Mouse (Mus musculus) embryonic facial prominence, embryonic 11.5 days (tissue): ENCODE measurements around the gene L3mbtl4. TPM values are rescaled to one million over a fixed set of nuclear protein-coding genes. Genes with fewer than 3 reads are reported as not detected.
"Not testable (repeated sequence)": the region's sequence is repeated elsewhere in the genome, so short reads cannot be mapped to it uniquely, and the experiment has no call there.

ENCODE experiments used
- ATAC-seq: fragments of 200-750 bp; cut with Nextera tagmentation; replicated peaks from 2 replicates; pipeline ENCODE4 v1.8.0; 2017; ENCODE audit warnings: low read depth; ENCODE audit not compliant: insufficient number of reproducible peaks, low FRiP score, low TSS enrichment
- DNase-seq: peaks from one replicate; pipeline ENCODE4 v3.0.0-alpha.2; 2015; ENCODE audit warnings: low spot score
- H3K27ac ChIP-seq: fragments of 300-500 bp; sonication (generic); replicated peaks from 2 replicates; pipeline ENCODE4 v1.5.1; 2014; ENCODE audit warnings: mild to moderate bottlenecking, low read depth, low read length, control low read depth
- H3K27me3 ChIP-seq: fragments of 300-500 bp; sonication (generic); 2 replicates; pipeline ENCODE4 v1.6.1; 2014; ENCODE audit warnings: mild to moderate bottlenecking, low read length, moderate library complexity, mixed read lengths; ENCODE audit not compliant: control insufficient read depth, insufficient read depth
- H3K36me3 ChIP-seq: fragments of 300-500 bp; sonication (generic); replicated peaks from 2 replicates; pipeline ENCODE4 v1.6.1; 2014; ENCODE audit warnings: low read depth, mild to moderate bottlenecking, low read length, moderate library complexity, mixed read lengths; ENCODE audit not compliant: control insufficient read depth, insufficient read depth
- H3K4me1 ChIP-seq: fragments of 300-500 bp; sonication (generic); 2 replicates; pipeline ENCODE4 v1.6.1; 2014; ENCODE audit warnings: low read length, mixed read lengths; ENCODE audit not compliant: control insufficient read depth, insufficient read depth
- H3K4me2 ChIP-seq: fragments of 300-500 bp; sonication (generic); 2 replicates; pipeline ENCODE4 v1.6.1; 2014; ENCODE audit warnings: low read depth, mild to moderate bottlenecking, control low read depth, low read length, moderate library complexity
- H3K4me3 ChIP-seq: fragments of 300-500 bp; sonication (generic); 2 replicates; pipeline ENCODE4 v1.5.1; 2014; ENCODE audit warnings: low read depth, low read length, control low read depth
- H3K9ac ChIP-seq: fragments of 300-500 bp; sonication (generic); replicated peaks from 2 replicates; pipeline ENCODE4 v1.6.1; 2014; ENCODE audit warnings: mild to moderate bottlenecking, control low read depth, low read length
- H3K9me3 ChIP-seq: fragments of 300-500 bp; sonication (generic); replicated peaks from 2 replicates; pipeline ENCODE4 v1.6.1; 2016; ENCODE audit warnings: mild to moderate bottlenecking, low read length, inconsistent platforms, mixed read lengths; ENCODE audit not compliant: control insufficient read depth
- WGBS: fragments of 180-500 bp; shearing (Covaris S2); extraction: QIAGEN DNeasy Blood & Tissue Kit; methylation state at CpG from one replicate; pipeline ENCODE4 v1.1.7; 2014; 5-methylcytosine and 5-hydroxymethylcytosine counted together
- polyA plus RNA-seq: library from polyadenylated mRNA; unstranded; fragments of >200 nt; fragmentation: Nextera tagmentation; extraction: Ambion mirVana; gene quantifications from 2 replicates; pipeline ENCODE4 v1.2.1, GENCODE M21; 2014

Gene L3mbtl4
- polyA plus RNA-seq, 1 experiment from 2014 or later = not detected

DNA sequence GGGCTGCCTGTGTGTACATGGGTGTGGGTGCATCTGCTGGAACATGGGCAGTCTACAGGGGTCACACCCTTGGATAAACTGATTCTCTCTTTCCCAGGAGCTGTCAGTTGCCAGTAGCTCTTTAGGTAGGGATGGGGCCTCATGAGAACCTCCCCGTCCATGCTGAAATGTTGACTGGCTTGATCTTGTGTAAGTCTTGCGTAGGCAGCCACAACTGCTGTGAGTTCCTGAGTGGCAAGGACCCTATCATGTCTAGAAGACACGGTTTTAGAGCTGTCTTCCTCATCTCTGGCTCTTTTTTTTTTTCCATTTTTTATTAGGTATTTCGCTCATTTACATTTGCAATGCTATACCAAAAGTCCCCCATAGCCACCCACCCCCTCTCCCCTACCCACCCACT is 229.4 kb downstream of the L3mbtl4 start:
- H3K4me1 ChIP-seq, H3K27ac ChIP-seq, H3K36me3 ChIP-seq, H3K9me3 ChIP-seq, H3K27me3 ChIP-seq, H3K4me2 ChIP-seq, H3K4me3 ChIP-seq, H3K9ac ChIP-seq, DNase-seq, ATAC-seq: not testable (repeated sequence)
- 91% methylated on average over 2 of the region's 4 CpGs for WGBS

DNA sequence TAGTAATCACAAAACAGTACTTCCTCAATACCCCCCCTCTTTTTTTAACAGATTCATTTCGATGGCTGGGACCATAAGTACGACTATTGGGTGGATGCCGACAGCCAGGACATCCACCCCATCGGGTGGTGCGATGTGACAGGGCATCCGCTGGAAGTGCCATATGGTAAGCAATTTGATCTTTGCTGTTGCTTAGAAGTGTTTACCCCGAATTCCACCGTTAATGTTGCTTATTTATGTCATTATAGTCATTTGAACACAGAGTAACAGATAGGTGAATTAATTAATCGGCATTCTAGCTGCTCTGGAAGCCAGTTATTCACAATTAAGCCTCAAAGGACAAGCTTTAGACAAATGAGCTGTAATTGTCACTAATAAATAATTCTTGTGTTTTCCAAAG is 286.1 kb downstream of the L3mbtl4 start:
- Histone ChIP-seq H3K27me3 (no peaks in the 10 kb centered on the region), H3K4me1 (no peaks in the 10 kb centered on the region), H3K36me3 (no peaks in the 10 kb centered on the region), H3K4me3 (no peak overlapping the region), H3K9ac (no peak overlapping the region), H3K4me2 (no peak overlapping the region), H3K27ac (no peak overlapping the region), H3K9me3 (no peaks in the 10 kb centered on the region)
- DNase-seq (no peak), ATAC-seq (no peak)
- 78% methylated on average over 9 of the region's 9 CpGs for WGBS

- H3K4me3 ChIP-seq = no peak overlapping the region
- no peak for ATAC-seq
- H3K9me3 ChIP-seq = no peaks in the 10 kb centered on the region
- no peak overlapping the region for H3K4me2 ChIP-seq
- no peaks in the 10 kb centered on the region for H3K36me3 ChIP-seq
- no peaks in the 10 kb centered on the region for H3K4me1 ChIP-seq
- WGBS = 38% methylated on average over 1 of the region's 1 CpGs
- H3K27ac ChIP-seq = no peak overlapping the region
- no peaks in the 10 kb centered on the region for H3K27me3 ChIP-seq
- H3K9ac ChIP-seq = no peak overlapping the region
- no peak for DNase-seq
Measured at GRCm38 (mm10) chr17:68560264-68560663, 286.7 kb downstream of the L3mbtl4 start.

- no peak overlapping the region for H3K27ac ChIP-seq
- no peaks in the 10 kb centered on the region for H3K27me3 ChIP-seq
- no peaks in the 10 kb centered on the region for H3K9me3 ChIP-seq
- no peaks in the 10 kb centered on the region for H3K4me1 ChIP-seq
- no peak overlapping the region for H3K4me3 ChIP-seq
- ATAC-seq (no peak), DNase-seq (no peak)
- H3K36me3 ChIP-seq = no peaks in the 10 kb centered on the region
- 96% methylated on average over 6 of the region's 6 CpGs for WGBS
- H3K9ac ChIP-seq = no peak overlapping the region
- no peak overlapping the region for H3K4me2 ChIP-seq
Measured at GRCm38 (mm10) chr17:68571806-68572205, 298.2 kb downstream of the L3mbtl4 start.

DNA sequence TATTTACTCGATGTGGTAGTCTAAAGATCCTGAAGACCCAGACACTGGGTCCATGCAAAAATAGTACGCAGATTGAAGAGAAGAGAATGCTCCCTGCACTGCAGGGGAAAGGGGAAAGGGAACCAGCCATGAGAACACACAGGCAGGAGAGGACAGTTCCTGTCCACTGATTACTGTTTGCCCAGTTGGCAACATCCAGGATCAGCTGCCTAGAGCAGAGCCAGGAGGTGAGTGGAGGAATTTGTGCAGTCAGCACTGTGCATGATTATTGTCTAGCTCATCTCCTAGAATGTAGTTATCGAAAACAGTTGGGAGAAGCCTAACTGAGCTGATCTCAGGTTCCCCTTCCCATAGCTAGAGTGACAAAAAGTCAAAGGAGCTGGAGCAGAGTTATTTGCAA is 311.6 kb downstream of the L3mbtl4 start:
- no peak for ATAC-seq
- no peaks in the 10 kb centered on the region for H3K9me3 ChIP-seq

GRCm38 (mm10) chr17:68591619-68592018 is 318.0 kb downstream of the L3mbtl4 start:
- no peak overlapping the region for H3K27ac ChIP-seq
- H3K9me3 ChIP-seq = no peaks in the 10 kb centered on the region
- no peaks in the 10 kb centered on the region for H3K27me3 ChIP-seq
- ATAC-seq (no peak), DNase-seq (no peak)
- H3K36me3 ChIP-seq = no peaks in the 10 kb centered on the region
- no peak overlapping the region for H3K9ac ChIP-seq
- no peaks in the 10 kb centered on the region for H3K4me1 ChIP-seq
- 81% methylated on average over 4 of the region's 4 CpGs for WGBS
- H3K4me3 ChIP-seq = no peak overlapping the region
- no peak overlapping the region for H3K4me2 ChIP-seq

More for the DNA sequence above, 311.6 kb downstream of the L3mbtl4 start:
- H3K4me1 ChIP-seq = no peaks in the 10 kb centered on the region
- no peaks in the 10 kb centered on the region for H3K36me3 ChIP-seq
- 87% methylated on average over 3 of the region's 3 CpGs for WGBS
- no peak overlapping the region for H3K4me2 ChIP-seq
- no peak overlapping the region for H3K4me3 ChIP-seq
- no peak overlapping the region for H3K27ac ChIP-seq
- no peak for DNase-seq
- no peaks in the 10 kb centered on the region for H3K27me3 ChIP-seq
- no peak overlapping the region for H3K9ac ChIP-seq

GRCm38 (mm10) chr17:68602744-68603143 is 329.1 kb downstream of the L3mbtl4 start:
- no peak overlapping the region for H3K9ac ChIP-seq
- H3K27ac ChIP-seq = no peak overlapping the region
- H3K4me3 ChIP-seq = no peak overlapping the region
- no peaks in the 10 kb centered on the region for H3K36me3 ChIP-seq
- H3K4me2 ChIP-seq = no peak overlapping the region
- H3K9me3 ChIP-seq = no peaks in the 10 kb centered on the region
- H3K4me1 ChIP-seq = no peaks in the 10 kb centered on the region
- 81% methylated on average over 4 of the region's 4 CpGs for WGBS
- DNase-seq (no peak), ATAC-seq (no peak)
- H3K27me3 ChIP-seq = no peaks in the 10 kb centered on the region

DNA sequence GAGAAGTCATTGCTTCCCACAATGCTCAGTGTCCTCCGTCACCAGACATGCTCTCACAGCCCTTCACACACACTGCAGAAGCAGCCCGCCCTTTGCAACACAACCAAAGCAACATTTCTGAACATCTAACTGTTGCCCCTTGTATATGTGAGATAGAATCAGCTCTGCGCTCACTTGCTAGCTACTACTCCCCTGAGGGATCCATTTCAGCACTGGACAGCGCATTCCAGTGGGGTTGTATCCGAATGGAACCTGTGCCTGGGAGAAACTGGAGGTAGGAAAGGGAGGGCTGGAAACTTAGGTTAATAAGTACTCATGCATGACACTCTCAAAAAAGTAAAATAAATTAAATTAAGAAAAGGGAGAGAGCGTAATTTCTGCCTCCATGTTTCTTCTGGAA is 334.1 kb downstream of the L3mbtl4 start:
- ATAC-seq = no peak
- Histone ChIP-seq H3K9me3 (no peaks in the 10 kb centered on the region), H3K27me3 (no peaks in the 10 kb centered on the region), H3K4me1 (no peaks in the 10 kb centered on the region), H3K4me3 (no peak overlapping the region), H3K36me3 (no peaks in the 10 kb centered on the region), H3K4me2 (no peak overlapping the region), H3K27ac (no peak overlapping the region), H3K9ac (no peak overlapping the region)
- DNase-seq = peak; percentile 87
- 51% methylated on average over 6 of the region's 6 CpGs for WGBS
